Mouse (Mus musculus) hindbrain, embryonic 14.5 days (tissue): ENCODE measurements around the gene Tnk2. TPM values are rescaled to one million over a fixed set of nuclear protein-coding genes. Genes with fewer than 3 reads are reported as not detected.

Experiments used
- ATAC-seq: fragments of 200-750 bp; cut with Nextera tagmentation; 2 replicates; pipeline ENCODE4 v1.8.0; 2017; ENCODE audit warnings: moderate number of reproducible peaks, mild to moderate bottlenecking, moderate TSS enrichment, moderate library complexity; ENCODE audit not compliant: low FRiP score
- DNase-seq: peaks from one replicate; pipeline ENCODE4 v3.0.0-alpha.2; 2015; ENCODE audit warnings: low spot score
- H3K27ac ChIP-seq: fragments of 300-500 bp; sonication (generic); 2 replicates; pipeline ENCODE4 v1.5.1; 2014; ENCODE audit warnings: mild to moderate bottlenecking, moderate library complexity
- H3K27me3 ChIP-seq: fragments of 300-500 bp; sonication (generic); 2 replicates; pipeline ENCODE4 v1.6.1; 2014; ENCODE audit warnings: mild to moderate bottlenecking, low read length, mixed read lengths; ENCODE audit not compliant: control insufficient read depth, insufficient read depth
- H3K36me3 ChIP-seq: fragments of 300-500 bp; sonication (generic); replicated peaks from 2 replicates; pipeline ENCODE4 v1.6.1; 2014; ENCODE audit not compliant: control insufficient read depth, insufficient read depth
- H3K4me1 ChIP-seq: fragments of 300-500 bp; sonication (generic); replicated peaks from 2 replicates; pipeline ENCODE4 v1.6.1; 2014; ENCODE audit warnings: antibody characterized with exemption, low read length, mixed read lengths; ENCODE audit not compliant: control insufficient read depth, insufficient read depth
- H3K4me2 ChIP-seq: fragments of 300-500 bp; sonication (generic); replicated peaks from 2 replicates; pipeline ENCODE4 v1.6.1; 2014; ENCODE audit warnings: mild to moderate bottlenecking, moderate library complexity
- H3K4me3 ChIP-seq: fragments of 300-500 bp; sonication (generic); replicated peaks from 2 replicates; pipeline ENCODE4 v1.5.1; 2014; ENCODE audit warnings: mild to moderate bottlenecking, low read length
- H3K9ac ChIP-seq: fragments of 300-500 bp; sonication (generic); 2 replicates; pipeline ENCODE4 v1.6.1; 2014
- H3K9me3 ChIP-seq: fragments of 300-500 bp; sonication (generic); 2 replicates; pipeline ENCODE4 v1.6.1; 2016; ENCODE audit warnings: low read length; ENCODE audit not compliant: control insufficient read depth
- WGBS: fragments of 180-500 bp; shearing (Covaris S2); extraction: QIAGEN DNeasy Blood & Tissue Kit; methylation state at CpG from one replicate; pipeline ENCODE4 v1.1.7; 2014; 5-methylcytosine and 5-hydroxymethylcytosine counted together
- polyA plus RNA-seq: library from polyadenylated mRNA; unstranded; fragments of >200 nt; fragmentation: Nextera tagmentation; extraction: Ambion mirVana; gene quantifications from 2 replicates; pipeline ENCODE4 v1.2.1, GENCODE M21; 2014

Gene Tnk2
- polyA plus RNA-seq, 1 experiment from 2014 or later: 20.0 TPM

DNA sequence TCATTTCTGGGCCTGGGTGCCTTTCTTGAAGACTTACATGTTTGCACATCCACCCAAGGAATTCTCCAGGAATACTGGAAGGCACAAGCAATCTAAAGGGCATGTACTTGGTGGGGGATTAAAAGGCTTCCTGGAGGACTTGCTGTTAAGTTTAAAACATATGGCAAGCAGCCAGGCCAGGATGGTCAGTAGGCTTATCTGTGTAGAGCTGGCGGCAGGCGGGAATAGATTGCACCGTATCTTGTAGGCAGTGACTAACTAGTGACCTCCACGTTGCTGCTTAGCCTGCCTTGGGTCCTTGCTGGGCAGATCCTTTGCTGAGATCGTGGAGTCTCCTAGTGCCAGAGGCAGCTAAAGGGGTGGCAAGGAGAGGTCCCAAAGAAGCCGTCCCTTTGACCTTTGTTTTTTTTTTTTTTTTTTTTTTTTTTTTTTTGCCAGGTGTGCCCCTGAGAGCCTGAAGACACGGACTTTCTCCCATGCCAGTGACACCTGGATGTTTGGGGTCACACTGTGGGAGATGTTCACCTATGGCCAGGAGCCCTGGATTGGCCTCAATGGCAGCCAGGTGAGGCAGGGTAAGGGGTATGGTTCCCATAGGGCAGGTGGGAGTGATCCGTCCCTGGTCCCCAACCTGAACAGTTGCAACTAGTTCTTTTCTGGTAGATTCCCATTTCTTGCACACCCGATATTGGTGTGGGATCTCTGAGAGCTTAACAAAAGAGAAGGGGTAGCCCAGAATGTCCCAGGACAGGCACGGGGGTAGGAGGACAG is 26.9 kb downstream of the Tnk2 start:
- H3K9me3 ChIP-seq: no peaks in the 10 kb centered on the region
- no peak overlapping the region for H3K27ac ChIP-seq
- H3K4me2 ChIP-seq: no peak overlapping the region
- no peak overlapping the region for H3K9ac ChIP-seq
- no peak overlapping the region for H3K4me3 ChIP-seq
- H3K27me3 ChIP-seq: no peaks in the 10 kb centered on the region
- WGBS: 90% methylated on average over 10 of the region's 10 CpGs
- H3K36me3 ChIP-seq: peaks cover 68% of the 10 kb centered on the region
- no peak for ATAC-seq
- H3K4me1 ChIP-seq: peaks cover 11% of the 10 kb centered on the region; the same call in 1 of the 2 replicates
- no peak for DNase-seq

- peaks cover 76% of the 10 kb centered on the region for H3K36me3 ChIP-seq
- H3K27me3 ChIP-seq: no peaks in the 10 kb centered on the region
- no peak overlapping the region for H3K27ac ChIP-seq
- ATAC-seq: no peak
- DNase-seq: no peak
- no peaks in the 10 kb centered on the region for H3K9me3 ChIP-seq
- H3K4me3 ChIP-seq: no peak overlapping the region
- H3K9ac ChIP-seq: no peak overlapping the region
- peaks cover 3% of the 10 kb centered on the region; the same call in 1 of the 2 replicates for H3K4me1 ChIP-seq
- 89% methylated on average over 13 of the region's 13 CpGs for WGBS
- no peak overlapping the region for H3K4me2 ChIP-seq
Observed at GRCm38 (mm10) chr16:32671206-32671887, 27.7 kb downstream of the Tnk2 start.

DNA sequence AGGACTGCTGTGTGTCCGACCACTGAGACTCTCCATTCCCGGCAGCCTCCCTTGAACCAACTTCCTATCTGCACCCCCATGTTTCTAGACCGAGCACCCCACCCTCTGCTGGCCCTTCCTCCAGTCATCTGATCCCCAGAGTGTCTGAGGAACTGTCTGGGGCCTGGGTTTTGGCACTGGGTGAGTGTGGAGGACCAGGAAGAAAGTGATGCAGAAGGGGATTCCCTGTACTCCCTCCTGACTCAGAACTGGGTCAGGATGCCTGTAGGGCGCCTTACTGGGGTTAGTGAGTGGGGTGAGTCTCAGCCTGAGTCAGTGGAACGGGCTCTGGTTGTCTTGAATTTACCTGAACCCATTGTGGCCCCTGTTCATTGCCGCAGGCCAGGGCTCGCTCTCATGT is 28.6 kb downstream of the Tnk2 start:
- Histone ChIP-seq H3K27me3 (no peaks in the 10 kb centered on the region), H3K36me3 (peaks cover 82% of the 10 kb centered on the region), H3K27ac (no peak overlapping the region), H3K9me3 (no peaks in the 10 kb centered on the region), H3K4me3 (no peak overlapping the region), H3K4me2 (no peak overlapping the region), H3K9ac (no peak overlapping the region), H3K4me1 (no peaks in the 10 kb centered on the region; the same call in 1 of the 2 replicates)
- no peak for ATAC-seq
- WGBS: 94% methylated on average over 7 of the region's 7 CpGs
- no peak for DNase-seq

DNA sequence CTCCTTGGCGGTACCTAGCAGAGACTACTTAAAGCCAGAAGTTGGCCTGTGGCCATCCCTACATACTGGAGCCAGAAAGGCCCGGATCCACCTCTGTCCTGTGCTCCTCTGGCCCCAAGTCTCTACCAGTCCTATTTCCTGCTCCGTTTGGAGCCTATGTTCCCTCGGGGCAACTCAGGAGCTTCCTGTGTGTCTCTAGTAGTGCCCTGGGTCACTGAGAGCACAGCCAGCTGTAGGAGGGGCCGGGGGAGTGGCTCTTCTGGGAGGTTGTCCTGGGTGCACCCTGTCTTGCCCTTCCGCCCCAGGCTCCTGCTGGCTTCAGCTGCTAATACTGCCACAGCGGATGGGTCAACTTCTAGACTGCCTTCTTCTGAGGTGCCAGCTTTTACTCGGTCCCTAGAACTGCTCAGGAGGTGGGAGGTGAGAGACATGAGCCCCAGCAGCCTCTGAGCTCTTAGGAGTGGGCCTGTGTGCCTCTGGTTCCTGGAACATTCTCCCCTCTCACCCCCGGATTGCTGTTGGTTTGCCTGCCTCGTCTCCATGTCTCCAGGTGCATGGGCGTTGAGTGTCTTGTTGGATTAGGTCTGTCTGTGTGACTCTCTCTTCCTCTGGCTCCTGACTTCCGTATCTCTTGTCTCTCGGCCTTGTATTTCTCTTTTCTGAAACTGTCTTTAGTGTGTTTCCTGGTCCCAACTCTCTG is 29.3 kb downstream of the Tnk2 start:
- no peak for DNase-seq
- H3K27ac ChIP-seq: no peak overlapping the region
- WGBS: 83% methylated on average over 13 of the region's 13 CpGs
- no peak for ATAC-seq
- H3K9ac ChIP-seq: no peak overlapping the region
- H3K36me3 ChIP-seq: peaks cover 86% of the 10 kb centered on the region
- H3K4me1 ChIP-seq: no peaks in the 10 kb centered on the region
- H3K27me3 ChIP-seq: no peaks in the 10 kb centered on the region
- H3K4me3 ChIP-seq: no peak overlapping the region
- H3K4me2 ChIP-seq: no peak overlapping the region
- no peaks in the 10 kb centered on the region for H3K9me3 ChIP-seq

GRCm38 (mm10) chr16:32674121-32674740 is 30.6 kb downstream of the Tnk2 start:
- no peaks in the 10 kb centered on the region for H3K4me1 ChIP-seq
- peaks cover 92% of the 10 kb centered on the region for H3K36me3 ChIP-seq
- DNase-seq: no peak
- no peak overlapping the region for H3K4me2 ChIP-seq
- no peaks in the 10 kb centered on the region for H3K9me3 ChIP-seq
- no peak overlapping the region for H3K9ac ChIP-seq
- H3K4me3 ChIP-seq: no peak overlapping the region
- ATAC-seq: no peak
- H3K27ac ChIP-seq: no peak overlapping the region
- 88% methylated on average over 17 of the region's 17 CpGs for WGBS
- no peaks in the 10 kb centered on the region for H3K27me3 ChIP-seq

DNA sequence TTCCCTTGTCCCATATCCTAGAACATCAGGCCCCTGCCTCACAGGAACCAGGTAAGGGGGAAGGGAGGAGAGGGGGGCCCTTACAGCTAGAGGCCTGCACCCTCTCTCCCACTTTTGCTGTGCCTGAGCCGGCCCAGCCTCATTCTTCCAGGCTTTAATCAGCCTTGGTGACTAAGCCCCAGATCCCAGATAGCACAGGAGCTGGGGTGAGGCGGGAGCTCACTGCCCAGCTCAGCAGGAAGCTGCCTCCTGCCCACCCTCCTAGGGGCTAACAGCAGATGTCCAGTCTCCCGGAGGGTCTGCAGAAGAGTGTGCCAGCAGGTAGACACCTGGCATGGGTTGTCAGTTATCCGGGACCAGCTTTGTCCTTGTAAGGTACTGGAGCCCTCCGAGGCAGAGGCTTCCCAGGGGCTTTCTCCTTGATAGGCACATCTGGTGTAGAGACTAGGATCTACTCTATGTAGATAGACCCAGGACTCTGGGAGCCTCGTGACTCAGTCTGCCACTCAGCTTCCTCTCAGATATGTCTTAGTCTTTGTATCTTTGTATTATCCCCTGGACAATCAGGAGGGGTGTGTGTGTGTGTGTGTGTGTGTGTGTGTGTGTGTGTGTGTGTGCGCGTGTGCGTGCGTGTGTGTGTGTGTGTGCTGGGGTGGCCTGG is 33.5 kb downstream of the Tnk2 start:
- ATAC-seq: no peak
- Histone ChIP-seq H3K27me3 (no peaks in the 10 kb centered on the region), H3K27ac (no peak overlapping the region; the same call in 1 of the 2 replicates), H3K4me1 (no peaks in the 10 kb centered on the region), H3K4me2 (no peak overlapping the region), H3K36me3 (peaks cover 92% of the 10 kb centered on the region), H3K9me3 (no peaks in the 10 kb centered on the region), H3K4me3 (no peak overlapping the region), H3K9ac (no peak overlapping the region)
- WGBS: 72% methylated on average over 7 of the region's 10 CpGs
- DNase-seq: no peak

GRCm38 (mm10) chr16:32677903-32678302 is 34.2 kb downstream of the Tnk2 start:
- H3K36me3 ChIP-seq: peaks cover 90% of the 10 kb centered on the region
- H3K4me1 ChIP-seq: no peaks in the 10 kb centered on the region
- H3K27ac ChIP-seq: no peak overlapping the region
- ATAC-seq (no peak), DNase-seq (no peak)
- no peaks in the 10 kb centered on the region for H3K9me3 ChIP-seq
- no peak overlapping the region for H3K4me2 ChIP-seq
- 78% methylated on average over 14 of the region's 14 CpGs for WGBS
- no peak overlapping the region for H3K9ac ChIP-seq
- no peak overlapping the region for H3K4me3 ChIP-seq
- no peaks in the 10 kb centered on the region for H3K27me3 ChIP-seq

GRCm38 (mm10) chr16:32678812-32679211 is 35.1 kb downstream of the Tnk2 start:
- Histone ChIP-seq H3K27ac (no peak overlapping the region), H3K9me3 (no peaks in the 10 kb centered on the region), H3K27me3 (no peaks in the 10 kb centered on the region), H3K4me3 (no peak overlapping the region), H3K4me2 (no peak overlapping the region), H3K36me3 (peaks cover 89% of the 10 kb centered on the region), H3K4me1 (no peaks in the 10 kb centered on the region), H3K9ac (no peak overlapping the region)
- ATAC-seq: no peak
- DNase-seq: no peak
- WGBS: 91% methylated on average over 14 of the region's 14 CpGs
